Mouse (Mus musculus) spleen, adult 2 months (tissue): Measurements from ENCODE around the gene Dixdc1. TPM values are rescaled to one million over a fixed set of nuclear protein-coding genes. Genes with fewer than 3 reads are reported as not detected.
"Not testable (repeated sequence)": the region's sequence is repeated elsewhere in the genome, so short reads cannot be mapped to it uniquely, and the experiment has no call there.

Source experiments
- DNase-seq, 2 experiments: peaks; one replicate each; pipeline versions ENCODE4 v3.0.0 to v3.0.0-alpha.2; 2012 to 2021; ENCODE audit warnings: low spot score in 2 of 2, low read depth in 1 of 2
- H3K27ac ChIP-seq: fragments of 200-500 bp; 2 replicates; pipeline ENCODE4 v1.5.1; 2012; ENCODE audit warnings: low read length, inconsistent platforms; ENCODE audit not compliant: insufficient read depth
- H3K27me3 ChIP-seq: fragments of 200-500 bp; 2 replicates; pipeline ENCODE4 v1.6.1; 2012; ENCODE audit warnings: mild to moderate bottlenecking, moderate library complexity, low read length, inconsistent platforms; ENCODE audit not compliant: control insufficient read depth, insufficient read depth
- H3K36me3 ChIP-seq: fragments of 200-500 bp; 2 replicates; pipeline ENCODE4 v1.6.1; 2012; ENCODE audit warnings: mild to moderate bottlenecking, low read length, inconsistent platforms; ENCODE audit not compliant: control insufficient read depth, insufficient read depth
- H3K4me1 ChIP-seq: fragments of 200-500 bp; 2 replicates; pipeline ENCODE4 v1.6.1; 2011; ENCODE audit warnings: inconsistent platforms; ENCODE audit not compliant: control insufficient read depth, insufficient read depth, insufficient read length
- H3K4me3 ChIP-seq: fragments of 200-500 bp; 2 replicates; pipeline ENCODE4 v1.5.1; 2011; ENCODE audit warnings: mild to moderate bottlenecking, inconsistent platforms; ENCODE audit not compliant: insufficient read depth, insufficient read length; ENCODE audit errors: extremely low read depth
- CTCF ChIP-seq: fragments of 200-500 bp; IDR thresholded peaks from 2 replicates; pipeline ENCODE4 v1.5.1; 2011; ENCODE audit warnings: mild to moderate bottlenecking, inconsistent platforms; ENCODE audit not compliant: insufficient read depth, insufficient read length, insufficient replicate concordance; ENCODE audit errors: extremely low read depth
- POLR2A ChIP-seq: fragments of 200-500 bp; IDR thresholded peaks from 2 replicates; pipeline ENCODE4 v1.6.1; 2011; ENCODE audit warnings: low read depth, low read length, inconsistent platforms
- WGBS: fragments of 180-500 bp; shearing (Covaris S2); methylation state at CpG from one replicate; pipeline ENCODE4 v1.1.7; 2018; 5-methylcytosine and 5-hydroxymethylcytosine counted together
- polyA plus RNA-seq: library from polyadenylated mRNA; depleted of rRNA; stranded (reverse); fragments of >200 nt; gene quantifications from 2 replicates; pipeline ENCODE4 v1.2.3, GENCODE M21; 2012

Dixdc1 gene
- polyA plus RNA-seq, 1 experiment: 0.35 TPM

- H3K27ac ChIP-seq: no peak overlapping the region
- no peaks in the 10 kb centered on the region for H3K27me3 ChIP-seq
- TF ChIP-seq POLR2A (no peak), CTCF (no peak)
- H3K4me3 ChIP-seq: peak overlapping the region; percentile 98
- WGBS: 17% methylated on average over 5 of the region's 5 CpGs
- H3K36me3 ChIP-seq: peaks cover 5% of the 10 kb centered on the region; the same call in 1 of the 2 replicates
- DNase-seq: no peak
- peaks cover 6% of the 10 kb centered on the region for H3K4me1 ChIP-seq
Observed at GRCm38 (mm10) chr9:50658391-50658790, 80.9 kb downstream of the Dixdc1 start.

- no peak overlapping the region for H3K4me3 ChIP-seq
- no peak overlapping the region for H3K27ac ChIP-seq
- DNase-seq: no peak
- peaks cover 30% of the 10 kb centered on the region for H3K36me3 ChIP-seq
- no peak for TF ChIP-seq CTCF
- no peak for TF ChIP-seq POLR2A
- H3K4me1 ChIP-seq: no peaks in the 10 kb centered on the region
- WGBS: 96% methylated on average over 10 of the region's 10 CpGs
- no peaks in the 10 kb centered on the region for H3K27me3 ChIP-seq
Observed at GRCm38 (mm10) chr9:50650503-50650902, 88.8 kb downstream of the Dixdc1 start.

GRCm38 (mm10) chr9:50646826-50647370, 92.4 kb downstream of the Dixdc1 start:
- peaks cover 42% of the 10 kb centered on the region for H3K36me3 ChIP-seq
- H3K4me3 ChIP-seq: no peak overlapping the region
- 95% methylated on average over 10 of the region's 10 CpGs for WGBS
- no peaks in the 10 kb centered on the region for H3K4me1 ChIP-seq
- no peaks in the 10 kb centered on the region for H3K27me3 ChIP-seq
- H3K27ac ChIP-seq: no peak overlapping the region
- DNase-seq: no peak
- TF ChIP-seq CTCF (no peak), POLR2A (no peak)

GRCm38 (mm10) chr9:50634270-50634669, 105.0 kb downstream of the Dixdc1 start:
- no peak overlapping the region for H3K4me3 ChIP-seq
- no peak for DNase-seq
- no peak overlapping the region for H3K27ac ChIP-seq
- H3K27me3 ChIP-seq: no peaks in the 10 kb centered on the region
- TF ChIP-seq CTCF: no peak
- no peak for TF ChIP-seq POLR2A
- no peaks in the 10 kb centered on the region for H3K4me1 ChIP-seq
- WGBS: 95% methylated on average over 11 of the region's 11 CpGs
- H3K36me3 ChIP-seq: peaks cover 8% of the 10 kb centered on the region

GRCm38 (mm10) chr9:50633059-50633458, 106.3 kb downstream of the Dixdc1 start:
- Histone ChIP-seq H3K27ac (no peak overlapping the region), H3K36me3 (peaks cover 3% of the 10 kb centered on the region; the same call in 1 of the 2 replicates), H3K27me3 (no peaks in the 10 kb centered on the region), H3K4me1 (no peaks in the 10 kb centered on the region), H3K4me3 (no peak overlapping the region)
- TF ChIP-seq CTCF (peak; percentile 17; the same call in 1 of the 2 replicates), POLR2A (no peak)
- 64% methylated on average over 2 of the region's 2 CpGs for WGBS
- DNase-seq: no peak

- no peak overlapping the region for H3K4me3 ChIP-seq
- no peak overlapping the region for H3K27ac ChIP-seq
- H3K4me1 ChIP-seq: no peaks in the 10 kb centered on the region
- TF ChIP-seq CTCF (no peak), POLR2A (no peak)
- peaks cover 3% of the 10 kb centered on the region; the same call in 1 of the 2 replicates for H3K36me3 ChIP-seq
- H3K27me3 ChIP-seq: no peaks in the 10 kb centered on the region
- WGBS: 85% methylated on average over 6 of the region's 6 CpGs
- DNase-seq: no peak
Observed at GRCm38 (mm10) chr9:50632016-50632688, 107.2 kb downstream of the Dixdc1 start.

GRCm38 (mm10) chr9:50630903-50631302, 108.4 kb downstream of the Dixdc1 start:
- not testable (repeated sequence) for H3K4me1 ChIP-seq, H3K36me3 ChIP-seq, H3K27ac ChIP-seq, H3K27me3 ChIP-seq, DNase-seq, H3K4me3 ChIP-seq
- WGBS: 92% methylated on average over 6 of the region's 8 CpGs
